Mouse (Mus musculus) lung, adult 2 months (tissue): Measurements from ENCODE around the gene Vamp2.

Experiments
- CTCF ChIP-seq: fragments of 200-500 bp; IDR thresholded peaks from 2 replicates; pipeline ENCODE4 v1.5.1; 2011; ENCODE audit warnings: mild to moderate bottlenecking, low read length, control low read depth; ENCODE audit not compliant: insufficient read depth
- POLR2A ChIP-seq: fragments of 200-500 bp; IDR thresholded peaks from 2 replicates; pipeline ENCODE4 v1.6.1; 2011; ENCODE audit warnings: low read depth, mild to moderate bottlenecking, control low read depth, low read length, borderline replicate concordance; ENCODE audit errors: extremely low read depth

GRCm38 (mm10) chr11:69118765-69119164 lies 30.5 kb downstream of the Vamp2 start:
- TF ChIP-seq POLR2A (no peak), CTCF (no peak)
